ENCODE assay signal across 8 mouse cellular contexts in the genomic region with DNA sequence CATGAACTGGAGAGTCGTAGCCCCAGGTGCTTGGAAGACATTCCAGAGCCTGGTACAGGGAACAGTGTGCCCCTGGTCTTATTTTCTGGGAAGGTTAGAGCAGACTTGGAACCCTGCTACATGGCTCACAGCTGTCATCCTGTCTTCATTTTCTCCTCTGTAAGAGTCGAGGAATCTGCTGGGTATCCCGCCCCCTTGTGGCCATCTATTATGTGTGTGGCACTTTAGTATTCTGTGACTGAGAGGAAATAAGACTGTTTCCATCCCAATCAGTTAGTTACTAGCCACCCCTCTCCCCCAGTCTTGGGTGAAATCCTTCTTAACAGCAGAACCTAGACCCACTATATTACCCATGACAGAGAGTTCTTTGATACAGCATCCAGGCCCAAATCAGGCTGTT. TPM values are rescaled to one million over a fixed set of nuclear protein-coding genes. Genes with fewer than 3 reads are reported as not detected.
A peak's percentile ranks its signal among the peaks of the same experiment; 100 is the strongest.
DNase-seq lines count a peak whose midpoint lies in the region; ATAC-seq and TF ChIP-seq lines count a peak whose summit lies in the region.
"Not testable (repeated sequence)": the region's sequence is repeated elsewhere in the genome, so short reads cannot be mapped to it uniquely, and the experiment has no call there.

No protein-coding gene starts in this region.

- H3K36me3 ChIP-seq in limb, embryonic 10.5 days; midbrain, embryonic 16.5 days (ENCODE audit: control insufficient read depth, insufficient read depth, low read length); spleen, adult 2 months (ENCODE audit: control insufficient read depth, insufficient read depth, low read length): not testable (repeated sequence)

- not testable (repeated sequence) for H3K9ac ChIP-seq in midbrain, embryonic 16.5 days (ENCODE audit: low read depth, low read length)

- H3K4me2 ChIP-seq in midbrain, embryonic 16.5 days (ENCODE audit: low read length), result not testable (repeated sequence)

- not testable (repeated sequence) for H3K4me1 ChIP-seq in limb, embryonic 10.5 days; midbrain, embryonic 16.5 days (ENCODE audit: control insufficient read depth, insufficient read depth, low read length); spleen, adult 2 months (ENCODE audit: control insufficient read depth, insufficient read depth, insufficient read length)

- DNase-seq in CD4-positive helper T cell, adult 2 months (ENCODE audit: low read depth, low spot score), result peak; percentile 75
- peak; percentile 44 for DNase-seq in adrenal gland, postnatal 25 days
- DNase-seq in embryo, embryonic 11.5 days (ENCODE audit: low read depth, low spot score), result peak; percentile 56
- DNase-seq in heart, adult 8-10 months (ENCODE audit: low spot score), result peak; percentile 26
- DNase-seq in kidney, adult 8-10 months, result peak; percentile 24 to 68
- peak; percentile 65 for DNase-seq in limb, embryonic 10.5 days (ENCODE audit: low spot score)
- DNase-seq in spleen, adult 2 months (ENCODE audit: low read depth in 1 of 2, low spot score in 2 of 2), result peak; percentile 33 to 41

- TF ChIP-seq POLR2A in spleen, adult 2 months (IDR thresholded peaks at IDR 0.05; ENCODE audit: low read depth, low read length), result not testable (repeated sequence)

- peak; percentile 10; the same call in 1 of the 2 replicates for TF ChIP-seq CTCF in spleen, adult 2 months (IDR thresholded peaks at IDR 0.05; ENCODE audit: extremely low read depth, insufficient read depth, insufficient read length, insufficient replicate concordance)

- H3K9me3 ChIP-seq in limb, embryonic 10.5 days (replicated peaks); midbrain, embryonic 16.5 days (replicated peaks; ENCODE audit: control insufficient read depth, low read length, poor library complexity, severe bottlenecking): not testable (repeated sequence)

- peak; percentile 45; the same call in 1 of the 2 replicates for ATAC-seq in midbrain, embryonic 16.5 days

- H3K27me3 ChIP-seq in limb, embryonic 10.5 days (ENCODE audit: low read depth, poor library complexity, severe bottlenecking); midbrain, embryonic 16.5 days (ENCODE audit: control insufficient read depth, insufficient read depth, low read depth, low read length); spleen, adult 2 months (ENCODE audit: control insufficient read depth, insufficient read depth, low read length): not testable (repeated sequence)

- H3K27ac ChIP-seq in limb, embryonic 10.5 days; midbrain, embryonic 16.5 days (ENCODE audit: low read length); spleen, adult 2 months (ENCODE audit: insufficient read depth, low read length): not testable (repeated sequence)

- 23% methylated on average over 3 of the region's 3 CpGs for WGBS in limb, embryonic 10.5 days
- WGBS in midbrain, embryonic 16.5 days, result 22% methylated on average over 3 of the region's 3 CpGs
- 21% methylated on average over 3 of the region's 3 CpGs for WGBS in spleen, adult 2 months

- H3K4me3 ChIP-seq in limb, embryonic 10.5 days; midbrain, embryonic 16.5 days (ENCODE audit: low read depth, low read length); spleen, adult 2 months (ENCODE audit: extremely low read depth, insufficient read depth, insufficient read length): not testable (repeated sequence)

RNA-seq across cellular contexts. Expression of gene Zfp825, which starts 41.1 kb away (rescaled TPM):
- 13.7 and 13.8 TPM in 2 replicates for total RNA-seq in adrenal gland, postnatal 25 days (2021)
- total RNA-seq in heart, adult 8-10 months (2022), result 1 to 10 TPM; 5.4 to 7.4 (median 5.9) TPM
- 21.2 and 27.1 TPM in 2 replicates for polyA plus RNA-seq in limb, embryonic 10.5 days (2016; fragmentation: Nextera tagmentation; extraction: Ambion mirVana)
- polyA plus RNA-seq in midbrain, embryonic 16.5 days (2015; fragmentation: Nextera tagmentation; extraction: Ambion mirVana), result 15.5 and 15.6 TPM in 2 replicates
- 0.40 and 0.55 TPM in 2 replicates for polyA plus RNA-seq in spleen, adult 2 months (2012; rRNA removed)

Comparison
In these comparisons a context has a peak if more than half of its experiments do, and no peak if none do; other contexts are left out.
1. RNA of gene Zfp825, which starts 41.1 kb away (polyA plus RNA-seq): 21.2 to 27.1 TPM in limb, embryonic 10.5 days and 15.5 to 15.6 TPM in midbrain, embryonic 16.5 days; 0.40 to 0.55 TPM in spleen, adult 2 months; every median in the first group is over 10 times any median in the second.
2. Peak in every context shown above with its lines, with median percentiles within 50 percentile points of each other: DNase-seq.